Mouse (Mus musculus): ENCODE data around the gene B3gnt9. TPM values are rescaled to one million over a fixed set of nuclear protein-coding genes. Genes with fewer than 3 reads are reported as not detected.
A peak's percentile ranks its signal among the peaks of the same experiment; 100 is the strongest.
"Not testable (repeated sequence)": the region's sequence is repeated elsewhere in the genome, so short reads cannot be mapped to it uniquely, and the experiment has no call there.

The B3gnt9 gene
- polyA plus RNA-seq (2016; fragmentation: Nextera tagmentation; extraction: Ambion mirVana): 2.4 and 4.2 TPM in 2 replicates

GRCm38 (mm10) chr8:105254966-105255350, at the start of gene B3gnt9:
Gene B3gnt9 (minus strand): TSS chr8:105255153.
- H3K4me1 ChIP-seq: peaks cover 39% of the 10 kb centered on the region
- WGBS: under 1% methylated on average over 14 of the region's 14 CpGs
- peak within 1 kb of the TSS; percentile 83 for H3K27ac ChIP-seq (replicated peaks)
- peaks cover 55% of the 10 kb centered on the region for H3K27me3 ChIP-seq (ENCODE audit: low read depth, poor library complexity, severe bottlenecking)
- peaks cover 35% of the 10 kb centered on the region for H3K36me3 ChIP-seq
- no peaks in the 10 kb centered on the region for H3K9me3 ChIP-seq (replicated peaks)
- peak; percentile 59 for DNase-seq (ENCODE audit: low spot score)
- peak within 1 kb of the TSS; percentile 76 for H3K4me3 ChIP-seq

GRCm38 (mm10) chr8:105303874-105304273, 48.9 kb upstream of the B3gnt9 start:
- no peak for DNase-seq (ENCODE audit: low spot score)
- H3K9me3 ChIP-seq (replicated peaks): no peaks in the 10 kb centered on the region
- no peak overlapping the region for H3K4me3 ChIP-seq
- H3K27ac ChIP-seq (replicated peaks): no peak overlapping the region
- WGBS: 90% methylated on average over 9 of the region's 9 CpGs
- peaks cover 18% of the 10 kb centered on the region for H3K4me1 ChIP-seq
- H3K36me3 ChIP-seq: peaks cover 94% of the 10 kb centered on the region
- H3K27me3 ChIP-seq (ENCODE audit: low read depth, poor library complexity, severe bottlenecking): no peaks in the 10 kb centered on the region

- H3K9me3 ChIP-seq (replicated peaks): no peaks in the 10 kb centered on the region
- H3K4me1 ChIP-seq: peaks cover 23% of the 10 kb centered on the region
- no peak for DNase-seq (ENCODE audit: low spot score)
- no peaks in the 10 kb centered on the region for H3K27me3 ChIP-seq (ENCODE audit: low read depth, poor library complexity, severe bottlenecking)
- WGBS: 88% methylated on average over 8 of the region's 8 CpGs
- H3K27ac ChIP-seq (replicated peaks): no peak overlapping the region
- H3K4me3 ChIP-seq: no peak overlapping the region
- peaks cover 94% of the 10 kb centered on the region for H3K36me3 ChIP-seq
These were observed 48.4 kb upstream of the B3gnt9 start for GRCm38 (mm10) chr8:105303396-105303795.

- WGBS: 95% methylated on average over 8 of the region's 8 CpGs
- Histone ChIP-seq H3K4me3 (0 out of 2 replicates have a peak overlapping the region, but pooled peaks have one; percentile 14), H3K27ac (replicated peaks) (no peak overlapping the region), H3K9me3 (replicated peaks) (no peaks in the 10 kb centered on the region), H3K36me3 (peaks cover 65% of the 10 kb centered on the region), H3K4me1 (peaks cover 23% of the 10 kb centered on the region), H3K27me3 (ENCODE audit: low read depth, poor library complexity, severe bottlenecking) (no peaks in the 10 kb centered on the region)
- DNase-seq (ENCODE audit: low spot score): no peak
These were observed 45.0 kb upstream of the B3gnt9 start for GRCm38 (mm10) chr8:105299962-105300361.

GRCm38 (mm10) chr8:105298351-105299252, 43.6 kb upstream of the B3gnt9 start:
- Histone ChIP-seq H3K4me1 (peaks cover 23% of the 10 kb centered on the region), H3K36me3 (peaks cover 51% of the 10 kb centered on the region), H3K4me3 (peak overlapping the region; percentile 90), H3K9me3 (replicated peaks) (no peaks in the 10 kb centered on the region), H3K27me3 (ENCODE audit: low read depth, poor library complexity, severe bottlenecking) (peaks cover under 1% of the 10 kb centered on the region; the same call in 1 of the 2 replicates), H3K27ac (replicated peaks) (peak overlapping the region; percentile 84)
- no peak for DNase-seq (ENCODE audit: low spot score)
- 66% methylated on average over 18 of the region's 18 CpGs for WGBS

GRCm38 (mm10) chr8:105297511-105298192, 42.7 kb upstream of the B3gnt9 start, which contains the start of gene E2f4:
Gene E2f4 (plus strand): TSS chr8:105297663.
- no peaks in the 10 kb centered on the region for H3K9me3 ChIP-seq (replicated peaks)
- peak within 1 kb of the TSS; percentile 90 for H3K4me3 ChIP-seq
- peaks cover 42% of the 10 kb centered on the region for H3K36me3 ChIP-seq
- peaks cover 10% of the 10 kb centered on the region; the same call in 1 of the 2 replicates for H3K27me3 ChIP-seq (ENCODE audit: low read depth, poor library complexity, severe bottlenecking)
- peak; percentile 95 for DNase-seq (ENCODE audit: low spot score)
- H3K27ac ChIP-seq (replicated peaks): peak within 1 kb of the TSS; percentile 84
- under 1% methylated on average over 58 of the region's 58 CpGs for whole genome bisulfite sequencing
- peaks cover 23% of the 10 kb centered on the region for H3K4me1 ChIP-seq

- Histone ChIP-seq H3K9me3 (replicated peaks) (no peaks in the 10 kb centered on the region), H3K4me1 (peaks cover 23% of the 10 kb centered on the region), H3K36me3 (peaks cover 25% of the 10 kb centered on the region), H3K27me3 (ENCODE audit: low read depth, poor library complexity, severe bottlenecking) (peaks cover 19% of the 10 kb centered on the region), H3K4me3 (peak within 1 kb of the TSS; percentile 90), H3K27ac (replicated peaks) (peak within 1 kb of the TSS; percentile 84)
- no peak for DNase-seq (ENCODE audit: low spot score)
- 65% methylated on average over 11 of the region's 11 CpGs for WGBS
These were observed 41.1 kb upstream of the B3gnt9 start, which contains the start of gene Exoc3l for GRCm38 (mm10) chr8:105295895-105296573. Gene Exoc3l (minus strand): TSS chr8:105296101.

GRCm38 (mm10) chr8:105295256-105295655, 40.3 kb upstream of the B3gnt9 start:
- DNase-seq (ENCODE audit: low spot score): no peak
- Histone ChIP-seq H3K36me3 (peaks cover 18% of the 10 kb centered on the region), H3K4me1 (peaks cover 30% of the 10 kb centered on the region), H3K4me3 (peak overlapping the region; percentile 16; the same call in 1 of the 2 replicates), H3K9me3 (replicated peaks) (no peaks in the 10 kb centered on the region), H3K27me3 (ENCODE audit: low read depth, poor library complexity, severe bottlenecking) (peaks cover 26% of the 10 kb centered on the region), H3K27ac (replicated peaks) (no peak overlapping the region)
- WGBS: 73% methylated on average over 11 of the region's 11 CpGs

GRCm38 (mm10) chr8:105294776-105295175, 39.8 kb upstream of the B3gnt9 start:
- Histone ChIP-seq H3K9me3 (replicated peaks) (no peaks in the 10 kb centered on the region), H3K36me3 (peaks cover 13% of the 10 kb centered on the region), H3K27ac (replicated peaks) (no peak overlapping the region), H3K4me3 (no peak overlapping the region), H3K27me3 (ENCODE audit: low read depth, poor library complexity, severe bottlenecking) (peaks cover 31% of the 10 kb centered on the region), H3K4me1 (peaks cover 35% of the 10 kb centered on the region)
- 64% methylated on average over 9 of the region's 9 CpGs for WGBS
- DNase-seq (ENCODE audit: low spot score): no peak

GRCm38 (mm10) chr8:105293405-105293804, 38.5 kb upstream of the B3gnt9 start:
- Histone ChIP-seq H3K4me3 (no peak overlapping the region), H3K4me1 (peaks cover 38% of the 10 kb centered on the region), H3K36me3 (no peaks in the 10 kb centered on the region), H3K9me3 (replicated peaks) (no peaks in the 10 kb centered on the region), H3K27me3 (ENCODE audit: low read depth, poor library complexity, severe bottlenecking) (peaks cover 34% of the 10 kb centered on the region), H3K27ac (replicated peaks) (no peak overlapping the region)
- 73% methylated on average over 19 of the region's 19 CpGs for WGBS
- DNase-seq (ENCODE audit: low spot score): no peak

GRCm38 (mm10) chr8:105292471-105292870, 37.5 kb upstream of the B3gnt9 start:
- DNase-seq (ENCODE audit: low spot score): no peak
- 79% methylated on average over 7 of the region's 7 CpGs for WGBS
- Histone ChIP-seq H3K4me1 (peaks cover 41% of the 10 kb centered on the region), H3K27me3 (ENCODE audit: low read depth, poor library complexity, severe bottlenecking) (peaks cover 34% of the 10 kb centered on the region), H3K9me3 (replicated peaks) (no peaks in the 10 kb centered on the region), H3K27ac (replicated peaks) (no peak overlapping the region), H3K36me3 (no peaks in the 10 kb centered on the region), H3K4me3 (no peak overlapping the region)

GRCm38 (mm10) chr8:105291802-105292201, 36.8 kb upstream of the B3gnt9 start:
- H3K9me3 ChIP-seq (replicated peaks); DNase-seq (ENCODE audit: low spot score); H3K36me3 ChIP-seq; H3K27ac ChIP-seq (replicated peaks); H3K4me3 ChIP-seq: not testable (repeated sequence)
- WGBS: 64% methylated on average over 3 of the region's 3 CpGs
- H3K4me1 ChIP-seq: peaks cover 38% of the 10 kb centered on the region
- peaks cover 34% of the 10 kb centered on the region for H3K27me3 ChIP-seq (ENCODE audit: low read depth, poor library complexity, severe bottlenecking)

All from midbrain, embryonic 10.5 days (tissue).